Mouse (Mus musculus): Measurements from ENCODE around the gene Psg17.
A peak's percentile ranks its signal among the peaks of the same experiment; 100 is the strongest.
"Not testable (repeated sequence)": the region's sequence is repeated elsewhere in the genome, so short reads cannot be mapped to it uniquely, and the experiment has no call there.

Gene Psg17

DNA sequence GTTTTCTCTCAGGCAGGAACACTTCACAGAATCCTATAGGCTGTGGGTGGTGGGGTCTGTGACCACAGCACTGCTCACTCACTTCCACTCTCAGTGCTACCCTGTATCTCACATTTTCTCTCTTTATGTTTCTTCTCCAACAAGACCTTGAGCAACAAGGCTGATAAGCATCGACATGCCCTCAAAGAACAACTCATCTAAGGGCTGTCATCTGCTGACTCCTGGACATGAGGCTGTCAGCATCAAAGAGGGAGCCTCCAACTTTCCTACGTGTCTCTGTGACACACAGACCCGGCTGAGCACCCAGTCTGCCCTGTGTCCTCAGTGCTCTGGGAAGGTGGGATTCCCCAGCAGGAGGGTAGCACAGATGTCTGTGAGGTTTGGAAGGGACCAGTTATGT is at the start of gene Psg17:
TSS of gene Psg17 (minus strand) at position 101 of the 400 bp plus-strand sequence.
- no peak for DNase-seq

DNA sequence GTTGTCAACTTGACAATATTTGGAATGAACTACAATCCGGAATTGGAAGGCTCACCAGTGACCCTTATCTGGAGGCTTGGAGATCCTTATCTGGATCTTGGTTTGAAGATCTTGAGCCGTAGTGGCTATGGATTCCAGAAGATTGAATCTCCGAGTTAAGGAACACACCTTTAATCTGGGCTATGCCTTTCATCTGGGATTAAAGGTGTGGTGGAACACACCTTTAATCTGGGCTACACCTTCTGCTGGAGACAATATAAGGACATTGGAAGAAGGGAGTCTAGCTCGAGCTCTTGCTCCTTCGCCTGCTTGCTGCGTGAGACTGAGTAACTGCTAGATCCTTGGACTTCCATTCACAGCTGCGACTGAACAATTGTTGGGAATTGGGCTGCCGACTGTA is 49.6 kb upstream of the Psg17 start, which contains the start of gene Pglyrp1:
TSS of gene Pglyrp1 (plus strand) at position 301 of the 400 bp plus-strand sequence.
- DNase-seq = not testable (repeated sequence)

GRCm38 (mm10) chr7:18868491-18868890 is 47.1 kb upstream of the Psg17 start:
- no peak for DNase-seq

- DNase-seq = no peak
Measured at GRCm38 (mm10) chr7:18862801-18863200, 41.4 kb upstream of the Psg17 start.

DNA sequence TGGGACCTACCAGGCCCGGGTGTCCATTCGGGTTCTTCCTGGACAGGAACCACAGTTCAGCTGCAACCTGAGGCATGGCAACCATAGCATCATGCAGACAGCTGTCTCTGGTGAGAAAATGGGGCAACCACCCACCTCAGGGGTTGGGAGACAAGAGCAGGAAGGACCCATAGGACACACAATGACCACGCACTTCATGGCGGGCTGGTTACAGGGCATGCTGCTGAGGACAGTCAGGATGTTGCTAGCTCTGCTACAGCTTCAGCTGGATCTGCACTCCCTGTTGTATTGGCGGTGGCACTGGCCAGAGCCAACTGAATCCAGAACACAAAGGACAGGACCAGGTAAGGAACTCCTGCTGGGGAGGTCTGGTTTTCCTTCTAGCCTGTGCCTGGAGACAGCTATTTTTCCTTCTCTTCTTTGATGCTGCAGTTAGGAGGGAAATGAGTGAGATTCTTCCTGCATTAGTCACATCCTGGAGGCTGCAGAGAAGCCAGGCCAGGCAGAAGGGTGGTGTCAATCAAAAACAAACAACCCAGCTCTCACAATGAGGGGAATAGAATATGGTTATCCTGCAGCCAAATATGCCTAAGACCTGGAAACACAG is 37.0 kb upstream of the Psg17 start:
- DNase-seq = no peak

GRCm38 (mm10) chr7:18848395-18848794 is 27.0 kb upstream of the Psg17 start:
- DNase-seq = no peak

GRCm38 (mm10) chr7:18844811-18845210 is 23.4 kb upstream of the Psg17 start:
- no peak for DNase-seq

- no peak for DNase-seq
Measured at GRCm38 (mm10) chr7:18841174-18841567, 19.8 kb upstream of the Psg17 start.

GRCm38 (mm10) chr7:18840386-18841173 is 19.2 kb upstream of the Psg17 start:
- peak; percentile 69 for DNase-seq

DNA sequence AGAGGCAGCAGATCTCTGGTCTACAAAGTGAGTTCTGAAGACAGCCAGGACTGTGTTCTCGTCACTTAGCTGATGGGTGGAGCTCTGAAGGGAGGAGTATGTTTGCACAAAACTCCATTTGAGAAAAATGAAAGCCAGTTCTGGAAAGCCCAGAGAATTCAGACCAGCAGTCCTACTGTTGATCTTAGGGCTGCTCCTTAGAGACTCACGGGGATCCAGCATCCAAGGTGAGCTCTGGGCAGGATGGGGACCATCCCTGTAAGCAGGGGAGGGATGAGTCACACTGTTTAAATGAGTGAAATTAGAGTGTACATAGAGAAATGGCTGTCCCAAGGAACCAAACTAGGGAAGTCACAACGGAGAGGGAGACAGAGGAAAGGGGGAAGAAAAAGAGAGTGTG is 18.5 kb upstream of the Psg17 start, which contains the start of gene Mill2:
TSS of gene Mill2 (plus strand) at position 102 of the 400 bp plus-strand sequence.
- DNase-seq = no peak

- no peak for DNase-seq
Measured at GRCm38 (mm10) chr7:18832298-18832697, 10.9 kb upstream of the Psg17 start.

GRCm38 (mm10) chr7:18829545-18829944 is 8.1 kb upstream of the Psg17 start:
- DNase-seq = no peak

- peak; percentile 21 for DNase-seq
Measured at GRCm38 (mm10) chr7:18828592-18828991, 7.2 kb upstream of the Psg17 start.

DNA sequence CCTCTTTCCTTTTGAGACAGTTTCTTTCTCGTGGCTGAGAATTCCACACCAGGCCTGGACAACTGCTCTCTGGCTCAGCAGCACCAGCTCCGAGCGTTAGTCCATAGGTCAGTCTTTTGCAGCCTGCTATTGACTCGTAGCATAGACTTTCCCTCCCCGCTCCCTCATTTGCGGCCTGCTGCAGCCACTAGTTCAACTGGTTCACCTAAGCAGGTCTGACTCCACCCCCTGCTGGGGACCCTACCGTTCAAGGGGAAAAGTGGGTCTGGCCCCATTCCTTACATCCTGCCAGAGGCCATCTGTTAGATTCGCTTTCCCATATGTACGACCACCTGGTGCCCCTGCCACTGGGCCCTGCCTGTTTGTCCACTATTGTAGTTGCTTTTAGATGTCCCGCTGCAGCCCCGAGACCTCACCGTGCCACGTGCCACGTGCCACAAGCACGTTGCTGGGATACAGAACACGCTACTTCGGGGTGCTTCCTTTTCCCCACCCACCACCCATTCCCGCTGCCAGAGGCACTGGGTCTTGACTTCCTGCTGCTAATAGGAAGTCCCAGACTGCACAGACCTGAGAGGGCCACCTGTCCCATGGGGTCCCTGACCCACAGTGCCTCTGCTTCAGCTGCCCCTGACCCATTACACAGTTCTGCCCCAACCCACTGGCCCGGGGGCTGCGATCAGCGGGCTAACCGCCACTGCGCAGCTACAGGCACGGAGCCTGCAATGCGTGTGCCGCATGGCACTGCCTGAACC is 6.6 kb upstream of the Psg17 start:
- DNase-seq = no peak

GRCm38 (mm10) chr7:18818301-18818700 is 3.1 kb downstream of the Psg17 start:
- no peak for DNase-seq

GRCm38 (mm10) chr7:18803526-18803925 is 17.9 kb downstream of the Psg17 start:
- no peak for DNase-seq

GRCm38 (mm10) chr7:18799129-18799528 is 22.3 kb downstream of the Psg17 start:
- no peak for DNase-seq

DNA sequence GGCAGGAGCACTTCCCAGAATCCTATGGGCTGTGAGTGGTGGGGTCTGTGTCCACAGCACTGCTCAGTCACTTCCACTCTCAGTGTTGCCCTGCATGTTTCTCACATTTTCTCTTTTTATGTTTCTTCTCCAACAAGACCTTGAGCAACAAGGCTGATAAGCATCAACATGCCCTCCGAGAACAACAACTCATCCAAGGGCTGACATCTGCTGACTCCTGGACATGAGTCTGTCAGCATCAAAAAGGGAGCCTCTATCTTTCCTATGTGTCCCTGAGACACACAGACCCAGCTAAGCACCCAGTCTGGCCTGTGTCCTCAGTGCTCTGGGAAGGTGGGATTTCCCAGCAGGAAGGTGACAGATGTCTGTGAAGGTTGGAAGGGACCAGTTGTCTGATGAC is 23.0 kb downstream of the Psg17 start, which contains the start of gene Psg19:
TSS of gene Psg19 (minus strand) at position 101 of the 400 bp plus-strand sequence.
- DNase-seq = no peak

DNA sequence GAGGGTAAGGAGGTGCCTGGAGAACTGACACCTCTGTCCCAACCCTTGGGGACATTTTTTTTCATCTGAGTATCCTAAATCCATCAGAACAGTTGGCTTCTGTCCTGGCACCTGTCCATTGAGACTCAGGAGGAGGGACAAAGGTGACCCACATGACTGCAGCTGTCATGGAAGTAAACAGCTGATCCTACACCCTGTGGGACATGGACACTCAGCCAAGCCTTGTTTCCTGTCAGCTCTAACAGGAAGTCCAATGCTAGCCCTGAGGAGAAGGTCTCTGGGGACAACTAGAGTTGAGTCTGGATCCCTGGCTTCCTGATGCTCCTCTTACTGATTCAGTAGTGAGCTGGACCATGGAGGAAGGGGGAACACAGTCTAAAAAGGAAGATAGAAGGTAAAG is 30.7 kb downstream of the Psg17 start:
- not testable (repeated sequence) for DNase-seq

DNA sequence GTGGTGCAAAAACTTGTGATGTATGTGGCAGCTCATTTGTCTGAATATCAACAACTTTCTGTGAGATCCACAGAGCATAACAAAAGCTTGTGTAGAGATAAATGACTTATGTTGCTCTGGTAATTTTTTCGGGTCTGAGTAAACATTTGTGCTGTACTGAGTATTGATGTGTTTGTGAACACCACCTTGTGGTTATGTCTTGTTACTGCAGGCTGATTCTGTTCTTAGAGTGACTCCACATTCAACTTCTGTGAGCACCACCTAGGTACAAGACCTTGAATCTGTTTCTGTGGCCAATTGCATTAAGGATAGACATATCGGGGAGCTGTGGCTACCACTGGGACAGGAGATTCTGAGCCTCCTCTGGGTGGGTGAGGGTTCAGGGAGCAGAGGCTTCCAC is 40.1 kb downstream of the Psg17 start:
- DNase-seq = peak; percentile 21

DNA sequence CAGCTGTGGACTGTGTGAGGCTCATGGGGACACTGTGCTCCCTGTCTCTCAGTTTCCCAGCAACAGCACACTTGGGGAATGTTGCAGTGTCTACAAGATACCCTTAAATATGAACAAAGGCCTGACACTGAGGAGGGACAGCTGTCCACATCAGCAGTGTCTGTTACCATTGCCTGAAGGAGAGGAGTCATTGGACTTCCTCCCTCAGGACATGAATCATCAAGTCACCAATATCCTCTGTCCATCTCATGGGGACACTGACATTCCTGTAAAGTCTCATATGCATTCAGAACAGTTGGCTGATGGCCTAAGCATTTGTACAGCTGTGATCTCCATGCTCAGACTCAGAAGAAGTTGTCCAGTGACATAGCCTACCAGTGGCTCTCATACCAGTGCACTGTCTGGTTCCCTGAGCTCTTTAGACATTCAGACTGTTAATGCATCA is 42.0 kb downstream of the Psg17 start:
- no peak for DNase-seq

Data from retina, postnatal 1 day (tissue).